ENCODE assay signal across 7 mouse cellular contexts in the genomic region with DNA sequence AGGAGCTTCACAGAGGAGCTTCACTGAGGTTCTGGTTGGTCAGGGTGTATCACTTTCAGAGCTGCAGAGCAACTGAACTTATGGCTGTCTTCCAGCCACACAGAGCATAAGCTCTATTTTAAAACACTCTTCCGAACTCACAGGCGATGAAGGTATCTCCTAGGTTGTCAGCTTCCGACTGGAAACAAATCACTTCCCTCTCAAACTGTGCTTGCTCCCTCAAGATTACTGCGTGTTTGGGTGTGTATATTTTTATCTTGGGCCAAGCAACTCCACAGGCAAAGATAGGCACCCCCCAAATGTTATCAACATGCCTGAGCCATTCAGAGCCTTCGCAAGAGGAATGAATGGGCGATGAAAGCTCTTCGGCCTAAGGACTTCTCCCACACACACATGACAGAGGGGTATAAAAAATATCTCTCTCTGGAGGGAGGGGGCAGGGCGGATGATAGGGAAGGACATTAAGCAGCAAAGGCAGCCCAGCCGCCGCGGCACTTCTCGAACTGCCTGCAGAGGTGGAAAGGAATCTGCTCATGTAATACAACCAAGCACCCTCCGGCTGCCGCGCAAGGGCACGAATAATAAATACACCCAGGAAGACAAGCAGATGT. TPM values are rescaled to one million over a fixed set of nuclear protein-coding genes. Genes with fewer than 3 reads are reported as not detected.
A peak's percentile ranks its signal among the peaks of the same experiment; 100 is the strongest.
DNase-seq lines count a peak whose midpoint lies in the region; ATAC-seq and TF ChIP-seq lines count a peak whose summit lies in the region.

No protein-coding gene starts in this region.

- H3K4me1 ChIP-seq in limb, embryonic 12.5 days (replicated peaks), result peaks cover 54% of the 10 kb centered on the region
- H3K4me1 ChIP-seq in midbrain, embryonic 11.5 days (ENCODE audit: control insufficient read depth, insufficient read depth, low read length), result peaks cover 33% of the 10 kb centered on the region
- H3K4me1 ChIP-seq in small intestine, adult 2 months (ENCODE audit: control insufficient read depth, insufficient read depth, insufficient read length, low read length), result peaks cover 8% of the 10 kb centered on the region; the same call in 1 of the 2 replicates

- no peak for TF ChIP-seq POLR2A in small intestine, adult 2 months (IDR thresholded peaks at IDR 0.05; ENCODE audit: low read depth, low read length)

- DNase-seq in adrenal gland, postnatal 10 days, result peak; percentile 59
- DNase-seq in embryo, embryonic 10.5 days (ENCODE audit: low spot score), result peak; percentile 63
- peak; percentile 57 to 73 for DNase-seq in heart, adult 18-20 months
- peak; percentile 26 for DNase-seq in kidney, adult 18-20 months
- DNase-seq in midbrain, embryonic 11.5 days (ENCODE audit: low spot score, missing footprints), result peak; percentile 92

- 5% methylated on average over 16 of the region's 16 CpGs for WGBS in limb, embryonic 12.5 days
- WGBS in midbrain, embryonic 11.5 days, result 4% methylated on average over 16 of the region's 16 CpGs
- WGBS in small intestine, adult 2 months, result 5% methylated on average over 16 of the region's 16 CpGs

- no peak for TF ChIP-seq CTCF in small intestine, adult 2 months (IDR thresholded peaks at IDR 0.05; ENCODE audit: extremely low read depth, insufficient read length, insufficient replicate concordance, low read depth, low read length)

- peak overlapping the region; percentile 89 for H3K4me2 ChIP-seq in limb, embryonic 12.5 days
- peak overlapping the region; percentile 77 for H3K4me2 ChIP-seq in midbrain, embryonic 11.5 days

- peak overlapping the region; percentile 94 for H3K9ac ChIP-seq in limb, embryonic 12.5 days (replicated peaks)
- H3K9ac ChIP-seq in midbrain, embryonic 11.5 days (ENCODE audit: low read length), result peak overlapping the region; percentile 93

- peaks cover 5% of the 10 kb centered on the region; the same call in 1 of the 2 replicates for H3K27me3 ChIP-seq in limb, embryonic 12.5 days
- H3K27me3 ChIP-seq in midbrain, embryonic 11.5 days (ENCODE audit: control insufficient read depth, insufficient read depth, low read length), result no peaks in the 10 kb centered on the region
- 0 out of 2 replicates have a peak, but pooled peaks cover 2% of the 10 kb centered on the region for H3K27me3 ChIP-seq in small intestine, adult 2 months (ENCODE audit: control insufficient read depth, insufficient read depth, low read length)

- H3K36me3 ChIP-seq in limb, embryonic 12.5 days, result no peaks in the 10 kb centered on the region
- no peaks in the 10 kb centered on the region for H3K36me3 ChIP-seq in midbrain, embryonic 11.5 days (ENCODE audit: control insufficient read depth, insufficient read depth, low read length)
- H3K36me3 ChIP-seq in small intestine, adult 2 months (ENCODE audit: control insufficient read depth, insufficient read depth, low read length), result no peaks in the 10 kb centered on the region

- H3K4me3 ChIP-seq in limb, embryonic 12.5 days (replicated peaks), result peak overlapping the region; percentile 89
- peak overlapping the region; percentile 91 for H3K4me3 ChIP-seq in midbrain, embryonic 11.5 days (ENCODE audit: low read depth, low read length)
- peak overlapping the region; percentile 80 for H3K4me3 ChIP-seq in small intestine, adult 2 months (ENCODE audit: low read depth, low read length)

- no peak overlapping the region; the same call in 1 of the 2 replicates for H3K27ac ChIP-seq in limb, embryonic 12.5 days
- no peak overlapping the region for H3K27ac ChIP-seq in midbrain, embryonic 11.5 days (ENCODE audit: low read depth, low read length)
- peak overlapping the region; percentile 28; the same call in 1 of the 2 replicates for H3K27ac ChIP-seq in small intestine, adult 2 months (ENCODE audit: insufficient read depth, low read depth, low read length)

- H3K9me3 ChIP-seq in limb, embryonic 12.5 days, result no peaks in the 10 kb centered on the region
- H3K9me3 ChIP-seq in midbrain, embryonic 11.5 days (ENCODE audit: control insufficient read depth, low read length), result no peaks in the 10 kb centered on the region

- ATAC-seq in limb, embryonic 12.5 days (ENCODE audit: insufficient number of reproducible peaks, insufficient read depth, low FRiP score, low TSS enrichment, low read depth), result no peak
- no peak for ATAC-seq in midbrain, embryonic 11.5 days (ENCODE audit: low FRiP score)

RNA-seq across cellular contexts. Expression of a gene that starts 1.0 kb away (rescaled TPM):
- total RNA-seq in adrenal gland, postnatal 10 days (2021), result 10 to 100 TPM; 58.3 to 68.1 TPM
- total RNA-seq in heart, adult 18-20 months (2021), result 10 to 100 TPM; 38.9 to 41.0 TPM
- polyA plus RNA-seq in limb, embryonic 12.5 days (2016; fragmentation: Nextera tagmentation; extraction: Ambion mirVana), result 28.3 and 31.1 TPM in 2 replicates
- 32.4 and 35.2 TPM in 2 replicates for polyA plus RNA-seq in midbrain, embryonic 11.5 days (2014; fragmentation: Nextera tagmentation; extraction: Ambion mirVana)
- 0.47 and 1.8 TPM in 2 replicates for polyA plus RNA-seq in small intestine, adult 2 months (2012; rRNA removed)

Comparison
In these comparisons a context has a peak if more than half of its experiments do, and no peak if none do; other contexts are left out.
1. DNase-seq: peak in every context shown above with its lines; median percentile 92 in midbrain, embryonic 11.5 days; 65 in heart, adult 18-20 months; 63 in embryo, embryonic 10.5 days; 59 in adrenal gland, postnatal 10 days; 26 in kidney, adult 18-20 months.
2. RNA of a gene that starts 1.0 kb away (polyA plus RNA-seq): 32.4 to 35.2 TPM in midbrain, embryonic 11.5 days and 28.3 to 31.1 TPM in limb, embryonic 12.5 days; 0.47 to 1.8 TPM in small intestine, adult 2 months; every median in the first group is over 10 times any median in the second.
3. Peak in every context shown above with its lines, with median percentiles within 50 percentile points of each other: H3K4me3 ChIP-seq.